Mouse (Mus musculus) testis, adult 2 months (tissue): ENCODE results near the gene Ddx4. TPM values are rescaled to one million over a fixed set of nuclear protein-coding genes. Genes with fewer than 3 reads are reported as not detected.

Experiments used
- H3K27ac ChIP-seq: fragments of 200-500 bp; 2 replicates; pipeline ENCODE4 v1.5.1; 2012; ENCODE audit warnings: low read depth, low read length; ENCODE audit not compliant: control insufficient read depth, insufficient read depth
- H3K27me3 ChIP-seq: fragments of 200-500 bp; 2 replicates; pipeline ENCODE4 v1.6.1; 2012; ENCODE audit warnings: mild to moderate bottlenecking, low read length, moderate library complexity; ENCODE audit not compliant: control insufficient read depth, insufficient read depth
- H3K36me3 ChIP-seq: fragments of 200-500 bp; 2 replicates; pipeline ENCODE4 v1.6.1; 2012; ENCODE audit warnings: mild to moderate bottlenecking, low read length; ENCODE audit not compliant: control insufficient read depth, insufficient read depth
- H3K4me1 ChIP-seq: fragments of 200-500 bp; 2 replicates; pipeline ENCODE4 v1.6.1; 2012; ENCODE audit warnings: low read length; ENCODE audit not compliant: control insufficient read depth, insufficient read depth
- H3K4me3 ChIP-seq: fragments of 200-500 bp; 2 replicates; pipeline ENCODE4 v1.5.1; 2012; ENCODE audit warnings: low read depth, mild to moderate bottlenecking, low read length, moderate library complexity, mixed read lengths; ENCODE audit not compliant: control insufficient read depth
- CTCF ChIP-seq: fragments of 200-500 bp; IDR thresholded peaks from 2 replicates; pipeline ENCODE4 v1.5.1; 2012; ENCODE audit warnings: low read depth, mild to moderate bottlenecking, inconsistent platforms, low read length, moderate library complexity; ENCODE audit not compliant: control insufficient read depth, insufficient read depth, insufficient replicate concordance
- POLR2A ChIP-seq: fragments of 200-500 bp; IDR thresholded peaks from 2 replicates; pipeline ENCODE4 v1.6.1; 2012; ENCODE audit warnings: low read depth, mild to moderate bottlenecking, inconsistent platforms, low read length, moderate library complexity; ENCODE audit not compliant: control insufficient read depth
- polyA plus RNA-seq: library from polyadenylated mRNA; depleted of rRNA; stranded (reverse); fragments of >200 nt; gene quantifications from 2 replicates; pipeline ENCODE4 v1.2.3, GENCODE M21; 2012

Ddx4 gene
- polyA plus RNA-seq, 1 experiment, result 129 TPM

DNA sequence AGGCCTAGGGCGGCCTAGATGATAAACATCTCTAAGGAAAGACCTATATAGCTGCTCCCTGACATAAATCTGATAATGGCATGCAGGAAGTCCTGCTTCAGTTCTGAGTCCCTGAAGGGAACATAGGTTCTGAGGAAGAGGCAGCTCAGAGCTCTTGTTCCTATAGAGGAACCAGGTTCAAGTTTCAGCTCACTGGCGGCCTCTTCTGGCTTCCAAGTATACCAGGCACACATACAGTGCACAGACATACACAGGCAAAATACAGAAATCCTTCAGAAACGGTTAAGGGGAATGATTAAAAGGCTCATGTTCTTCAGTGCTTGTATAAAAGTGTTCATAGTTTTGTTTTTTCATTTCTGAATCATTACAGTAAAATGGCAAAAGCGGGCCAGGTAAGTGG lies 25.9 kb upstream of the Ddx4 start:
- no peaks in the 10 kb centered on the region for H3K4me1 ChIP-seq
- TF ChIP-seq POLR2A (no peak), CTCF (no peak)
- no peaks in the 10 kb centered on the region for H3K36me3 ChIP-seq
- no peak overlapping the region for H3K27ac ChIP-seq
- H3K4me3 ChIP-seq, result no peak overlapping the region
- no peaks in the 10 kb centered on the region for H3K27me3 ChIP-seq

DNA sequence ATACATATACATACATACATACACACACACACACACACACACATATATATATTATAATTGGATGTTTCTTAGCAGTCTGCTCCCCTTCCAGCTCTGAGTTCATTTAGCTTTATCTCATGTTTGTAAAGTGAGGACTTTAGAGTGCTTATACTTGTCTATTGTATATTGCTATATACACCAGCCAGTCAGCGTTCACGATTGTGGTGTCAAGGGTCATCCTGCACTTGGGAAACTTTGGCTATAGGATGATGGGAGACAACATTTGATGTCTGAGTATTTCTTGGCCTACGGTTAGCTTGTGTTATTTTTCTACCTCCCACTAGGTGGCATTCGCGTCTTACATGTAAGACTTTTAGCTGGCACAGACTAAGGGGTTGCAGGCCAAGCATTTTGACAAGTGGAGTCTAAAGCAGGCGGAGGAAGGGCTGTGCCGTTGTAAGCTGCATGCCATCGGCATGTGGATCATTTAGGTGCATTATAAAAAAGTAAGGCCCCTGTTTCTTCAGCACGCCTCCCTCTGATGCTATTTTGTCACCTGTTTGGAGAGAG lies 21.7 kb upstream of the Ddx4 start:
- TF ChIP-seq CTCF (peak; percentile 31; the same call in 1 of the 2 replicates), POLR2A (no peak)
- Histone ChIP-seq H3K27me3 (no peaks in the 10 kb centered on the region), H3K27ac (no peak overlapping the region), H3K4me1 (no peaks in the 10 kb centered on the region), H3K4me3 (peak overlapping the region; percentile 38), H3K36me3 (no peaks in the 10 kb centered on the region; the same call in 1 of the 2 replicates)

DNA sequence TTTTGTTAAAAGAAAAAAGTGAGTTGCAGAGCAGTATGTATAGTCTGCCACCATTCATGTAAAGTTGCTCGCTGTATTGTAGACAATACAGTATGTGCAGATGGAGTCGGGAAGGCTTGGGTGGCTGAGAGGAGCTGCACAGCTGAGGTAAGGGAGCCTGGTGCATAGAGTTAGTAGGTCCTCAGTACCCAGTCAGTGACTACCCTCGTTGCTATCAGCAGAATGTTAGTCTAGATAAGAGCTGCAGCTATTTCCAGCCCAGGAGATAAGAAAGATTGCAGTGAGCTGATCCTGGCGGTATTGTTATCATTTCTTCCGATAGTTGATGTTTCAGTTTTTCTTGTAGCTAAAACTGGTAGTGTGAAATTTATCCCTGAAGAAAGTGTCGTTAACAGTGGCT lies 20.5 kb upstream of the Ddx4 start:
- H3K27ac ChIP-seq, result no peak overlapping the region
- TF ChIP-seq CTCF (no peak), POLR2A (no peak)
- H3K27me3 ChIP-seq, result no peaks in the 10 kb centered on the region
- no peaks in the 10 kb centered on the region for H3K4me1 ChIP-seq
- no peaks in the 10 kb centered on the region; the same call in 1 of the 2 replicates for H3K36me3 ChIP-seq
- H3K4me3 ChIP-seq, result peak overlapping the region; percentile 25; the same call in 1 of the 2 replicates

DNA sequence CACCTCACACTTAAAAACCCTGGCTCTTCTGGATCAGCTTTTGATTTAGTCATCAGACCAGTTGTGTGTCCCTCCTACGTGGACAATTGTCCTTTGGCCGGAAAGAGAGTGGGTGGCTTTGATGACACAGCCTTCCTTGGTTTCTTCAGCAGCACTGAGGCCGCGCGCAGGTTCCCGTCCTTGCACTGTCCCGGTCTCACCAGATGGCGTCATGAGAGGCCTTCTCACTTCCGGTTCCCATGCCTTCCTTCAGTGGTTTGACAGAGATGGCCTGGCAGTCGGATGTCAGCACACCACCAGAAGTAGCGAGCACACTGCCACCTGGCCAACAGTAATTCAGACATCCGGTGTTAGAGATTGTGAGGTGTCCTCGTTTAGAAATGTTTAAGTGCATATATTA lies 19.4 kb upstream of the Ddx4 start:
- H3K36me3 ChIP-seq, result no peaks in the 10 kb centered on the region; the same call in 1 of the 2 replicates
- peak overlapping the region; percentile 66 for H3K4me3 ChIP-seq
- no peaks in the 10 kb centered on the region for H3K27me3 ChIP-seq
- H3K4me1 ChIP-seq, result no peaks in the 10 kb centered on the region
- no peak for TF ChIP-seq POLR2A
- no peak for TF ChIP-seq CTCF
- H3K27ac ChIP-seq, result no peak overlapping the region

DNA sequence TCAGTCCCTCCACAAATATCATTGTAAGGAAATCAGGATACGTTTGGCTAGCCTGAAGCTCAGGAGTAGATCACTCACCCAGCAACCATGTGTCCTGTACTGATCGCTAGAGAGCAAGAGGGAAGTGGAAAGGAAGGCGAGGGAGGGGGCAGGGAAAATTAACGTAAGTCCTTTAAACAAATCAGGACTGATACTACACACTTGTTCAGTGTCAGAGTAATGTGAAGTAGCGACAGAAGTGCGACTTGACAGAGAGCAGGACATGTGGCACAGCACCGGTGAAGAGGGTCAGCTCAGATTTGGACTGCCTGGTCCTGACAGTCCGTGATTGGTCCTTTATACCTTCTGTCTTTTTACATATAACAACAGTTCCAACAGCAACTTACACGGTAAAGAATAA lies 14.9 kb upstream of the Ddx4 start:
- H3K4me3 ChIP-seq, result no peak overlapping the region
- H3K27ac ChIP-seq, result no peak overlapping the region
- no peaks in the 10 kb centered on the region for H3K27me3 ChIP-seq
- no peak for TF ChIP-seq CTCF
- TF ChIP-seq POLR2A, result no peak
- no peaks in the 10 kb centered on the region; the same call in 1 of the 2 replicates for H3K36me3 ChIP-seq
- no peaks in the 10 kb centered on the region for H3K4me1 ChIP-seq

DNA sequence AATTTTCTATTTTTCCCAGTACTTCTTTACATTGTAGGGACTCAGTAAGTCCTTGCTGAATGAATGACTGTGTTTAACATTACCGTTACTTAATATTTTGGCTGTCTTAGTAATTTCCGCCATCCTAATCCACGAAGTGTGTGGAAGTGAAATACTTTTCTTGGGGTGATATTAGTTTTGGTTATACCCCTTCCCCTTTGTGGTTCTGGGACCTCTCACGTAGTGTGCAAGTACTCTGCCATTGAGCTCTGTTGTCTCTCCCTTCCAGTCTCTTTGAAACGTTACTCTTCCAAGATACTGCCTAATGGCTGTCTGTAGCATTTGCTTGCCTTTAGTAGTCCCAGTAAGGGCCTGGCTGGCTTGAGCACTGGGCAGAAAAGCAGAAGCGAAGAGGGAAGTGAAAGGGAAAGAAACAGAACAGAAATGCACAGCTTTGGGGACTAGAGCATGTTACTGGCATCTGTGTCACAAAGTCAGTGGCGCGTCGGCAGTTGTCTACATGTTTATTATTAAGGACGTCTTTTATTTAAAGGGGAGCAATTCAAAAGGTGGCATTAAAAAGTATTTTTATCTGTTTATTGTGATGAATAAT lies 14.3 kb upstream of the Ddx4 start:
- H3K4me3 ChIP-seq, result no peak overlapping the region
- no peaks in the 10 kb centered on the region for H3K4me1 ChIP-seq
- TF ChIP-seq POLR2A (no peak), CTCF (no peak)
- no peaks in the 10 kb centered on the region for H3K36me3 ChIP-seq
- H3K27me3 ChIP-seq, result no peaks in the 10 kb centered on the region
- no peak overlapping the region for H3K27ac ChIP-seq

DNA sequence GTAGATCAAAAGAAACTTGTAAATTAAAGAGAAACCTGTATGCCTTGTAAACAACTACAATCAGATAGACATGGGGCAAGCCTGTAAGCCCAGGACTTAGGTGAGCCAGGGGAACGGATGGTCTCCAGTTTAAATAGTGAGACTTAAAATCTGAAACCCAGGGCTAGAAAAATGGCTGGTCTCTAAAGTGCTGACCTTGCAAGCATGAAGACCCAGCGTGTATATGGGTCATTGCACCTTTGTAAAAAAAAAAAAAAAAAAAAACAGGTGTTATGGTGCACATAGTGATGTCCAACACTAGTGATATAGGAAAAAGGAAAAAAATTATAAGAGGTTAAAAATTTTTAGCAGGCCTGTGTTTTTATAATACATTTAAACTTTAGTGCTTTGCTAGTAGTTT lies 9.4 kb upstream of the Ddx4 start:
- Histone ChIP-seq H3K4me1 (no peaks in the 10 kb centered on the region; the same call in 1 of the 2 replicates), H3K27me3 (no peaks in the 10 kb centered on the region), H3K27ac (no peak overlapping the region), H3K36me3 (no peaks in the 10 kb centered on the region), H3K4me3 (no peak overlapping the region)
- TF ChIP-seq CTCF (no peak), POLR2A (no peak)
